Mouse (Mus musculus) layer of hippocampus, adult 9-10 months (tissue): ENCODE measurements around the gene Terf2ip.

Experiments used
- DNase-seq: peaks from one replicate; pipeline ENCODE4 v3.0.0; 2022; ENCODE audit warnings: low spot score

Terf2ip gene

DNA sequence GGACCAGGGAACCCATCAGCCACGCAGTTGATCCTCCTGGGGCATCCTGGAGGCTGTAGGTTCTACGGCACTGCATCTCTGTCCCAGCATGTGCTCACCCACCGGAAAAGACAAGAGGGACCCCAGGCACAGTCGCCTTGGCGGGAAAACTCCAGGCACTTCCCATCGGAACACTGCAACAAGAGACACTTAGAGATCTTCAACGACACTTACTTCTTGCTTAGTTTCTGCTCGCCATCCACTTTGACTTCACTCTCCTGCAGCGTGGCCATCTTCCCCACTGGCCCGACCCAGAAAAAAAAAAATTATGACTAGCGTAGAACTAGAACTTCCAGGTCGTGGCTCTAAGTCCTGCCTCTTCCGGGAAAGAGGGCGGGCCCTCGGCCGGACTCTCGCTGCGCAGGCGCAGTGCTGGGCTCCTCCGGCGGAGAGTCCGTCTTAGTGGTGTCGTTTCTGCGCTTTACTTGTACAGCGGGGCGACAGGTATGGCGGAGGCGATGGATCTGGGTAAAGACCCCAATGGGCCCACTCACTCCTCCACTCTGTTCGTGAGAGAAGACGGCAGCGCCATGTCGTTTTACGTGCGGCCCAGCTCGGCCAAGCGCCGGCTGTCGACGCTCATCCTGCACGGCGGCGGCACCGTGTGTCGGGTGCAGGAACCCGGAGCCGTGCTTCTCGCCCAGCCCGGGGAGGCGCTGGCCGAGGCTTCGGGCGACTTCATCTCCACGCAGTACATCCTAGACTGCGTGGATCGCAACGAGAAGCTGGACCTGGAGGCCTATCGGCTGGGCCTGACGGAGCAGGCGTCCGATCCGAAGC lies at the start of gene Terf2ip, which contains the start of gene Kars:
Gene Terf2ip, plus strand, starts transcription at position 402 of the 819 bp plus-strand sequence.
Gene Kars, minus strand, starts transcription at position 327 of the 819 bp plus-strand sequence.
- peak; percentile 36 for DNase-seq

DNA sequence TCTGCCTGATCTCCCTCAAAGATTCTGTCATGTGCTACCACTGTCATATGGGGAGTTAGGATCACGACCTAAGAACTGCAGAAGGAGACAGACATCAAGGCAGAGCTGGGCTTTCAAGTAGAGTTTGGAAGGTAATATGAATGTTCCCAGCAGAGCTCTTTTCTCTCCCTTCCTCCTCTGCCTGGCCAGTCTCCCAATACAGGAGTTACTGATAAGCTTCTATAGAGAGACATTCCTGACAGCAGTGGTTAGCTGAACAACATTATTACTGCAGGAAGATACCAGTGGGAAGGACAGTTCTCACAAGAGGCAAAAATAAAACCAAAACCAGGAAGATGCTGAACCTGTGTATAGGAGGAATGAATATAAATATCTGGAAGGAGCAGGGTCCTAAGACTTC lies 48.6 kb upstream of the Terf2ip start:
- DNase-seq: no peak

DNA sequence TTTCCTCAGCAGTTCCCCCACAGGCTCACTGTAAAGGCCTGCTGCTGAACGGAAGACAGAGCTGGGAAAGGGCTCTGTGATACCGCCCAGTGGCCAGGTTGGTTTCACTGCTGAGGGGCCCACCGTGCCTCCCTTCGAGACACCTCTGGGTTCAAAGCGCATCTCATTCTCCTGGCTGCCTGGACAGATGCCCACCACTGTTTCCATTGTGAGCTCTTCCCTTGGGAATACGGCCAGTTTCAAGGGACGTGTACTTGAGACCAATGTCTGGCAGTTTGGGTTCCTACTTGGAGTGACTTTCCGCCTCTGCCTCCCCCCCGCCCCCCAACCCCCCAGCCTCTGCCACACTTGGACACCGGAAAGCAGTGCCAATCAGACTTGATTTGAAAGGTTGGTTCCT lies 48.1 kb upstream of the Terf2ip start:
- DNase-seq: no peak

DNA sequence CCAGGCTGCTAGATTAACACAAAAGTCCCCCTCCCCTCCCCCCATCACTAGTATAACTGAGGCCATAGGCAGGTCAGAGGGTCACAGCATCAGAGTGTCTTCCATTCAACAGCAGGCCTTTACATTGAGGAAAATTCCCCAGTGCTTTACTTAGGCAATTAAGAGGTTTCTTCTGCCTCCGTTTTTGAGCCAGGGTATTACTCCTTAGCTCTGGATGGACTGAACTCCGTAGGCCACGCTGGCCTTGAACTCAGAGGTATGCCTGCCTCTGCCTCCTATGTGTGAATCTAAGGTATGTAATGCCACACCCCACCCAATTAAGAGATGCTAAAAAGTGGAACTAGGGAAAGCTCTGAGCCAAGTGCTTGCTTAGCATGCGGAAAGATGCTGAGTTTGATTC lies 47.7 kb upstream of the Terf2ip start:
- no peak for DNase-seq

DNA sequence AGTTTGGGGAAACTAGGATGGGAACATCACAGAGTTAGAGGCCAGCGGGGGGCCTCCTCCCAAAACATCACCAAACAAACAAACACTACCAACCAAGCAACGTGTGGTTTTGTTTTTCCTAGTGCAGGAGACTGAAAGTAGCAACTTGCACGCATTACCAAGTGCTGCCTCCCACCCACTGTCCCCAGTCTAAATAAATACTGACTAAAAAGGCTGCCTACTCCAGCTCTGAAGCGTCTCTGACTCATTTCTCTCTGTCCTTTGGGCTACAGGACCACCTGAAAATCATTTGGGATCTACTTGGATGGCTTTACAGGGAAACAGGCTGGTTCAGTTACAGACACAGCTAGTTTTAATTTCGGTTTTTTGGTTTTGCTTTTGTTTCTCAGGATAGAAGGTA lies 46.8 kb upstream of the Terf2ip start:
- DNase-seq: no peak

DNA sequence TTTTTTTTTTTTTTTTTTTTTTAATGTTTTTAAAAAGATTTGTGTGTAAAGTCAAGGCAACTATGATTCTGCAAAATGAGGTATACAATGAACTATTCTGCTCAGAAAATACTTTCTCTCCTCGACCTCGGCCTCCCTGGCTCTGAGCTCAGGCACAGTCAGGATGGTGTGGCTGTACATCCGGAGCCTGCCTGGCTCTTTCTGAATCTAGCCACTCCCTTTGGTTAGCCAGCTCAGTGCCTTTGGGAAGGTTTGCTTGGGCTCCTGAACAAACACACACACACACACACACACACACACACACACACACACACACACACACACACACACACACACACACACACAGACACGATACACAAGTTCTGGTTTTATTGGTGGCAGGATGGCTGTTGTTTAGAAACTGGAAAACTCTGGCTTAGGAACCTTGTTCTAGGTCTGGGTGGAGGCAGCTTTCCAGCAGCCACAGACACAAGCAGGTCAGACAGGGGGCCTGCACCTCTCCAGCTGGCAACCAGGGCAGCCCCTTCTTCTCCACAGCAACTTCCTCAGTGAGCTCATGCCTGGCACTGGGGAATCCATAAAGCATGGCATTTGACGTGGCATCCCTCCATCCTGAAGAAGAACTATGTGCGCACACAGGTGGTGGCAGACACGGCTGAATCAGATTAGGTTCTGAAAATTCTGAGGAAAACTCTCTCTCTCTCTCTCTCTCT lies 46.2 kb upstream of the Terf2ip start:
- no peak for DNase-seq

DNA sequence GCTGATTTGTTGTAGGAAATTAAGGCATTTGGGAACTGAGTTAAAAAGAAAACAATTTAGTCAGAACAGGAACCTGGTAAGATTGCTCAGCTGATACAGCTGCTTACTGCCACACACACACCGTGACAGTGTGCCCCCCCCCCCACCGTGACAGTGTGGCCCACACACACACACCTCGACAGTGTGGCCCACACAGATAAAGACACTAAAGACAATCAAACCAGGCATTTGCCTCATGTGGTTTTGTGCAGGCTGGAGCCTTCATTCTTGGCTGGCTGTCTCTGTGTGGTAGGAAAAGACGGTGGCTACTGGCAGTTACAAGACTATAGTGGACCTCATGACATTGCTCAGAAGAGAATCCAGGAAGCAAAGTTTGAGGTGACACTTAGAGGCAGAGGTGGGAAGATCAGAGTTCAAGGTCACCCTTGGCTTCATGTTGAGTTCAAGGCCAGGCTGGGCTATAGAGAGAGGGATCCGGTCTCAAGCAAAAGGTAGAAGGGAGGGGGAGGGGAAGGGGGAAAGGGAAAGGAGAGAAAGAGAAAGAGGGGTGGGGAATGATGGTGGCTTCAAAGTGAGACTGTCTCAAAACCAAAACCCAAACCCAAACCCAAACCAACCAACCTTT lies 43.8 kb upstream of the Terf2ip start:
- no peak for DNase-seq

DNA sequence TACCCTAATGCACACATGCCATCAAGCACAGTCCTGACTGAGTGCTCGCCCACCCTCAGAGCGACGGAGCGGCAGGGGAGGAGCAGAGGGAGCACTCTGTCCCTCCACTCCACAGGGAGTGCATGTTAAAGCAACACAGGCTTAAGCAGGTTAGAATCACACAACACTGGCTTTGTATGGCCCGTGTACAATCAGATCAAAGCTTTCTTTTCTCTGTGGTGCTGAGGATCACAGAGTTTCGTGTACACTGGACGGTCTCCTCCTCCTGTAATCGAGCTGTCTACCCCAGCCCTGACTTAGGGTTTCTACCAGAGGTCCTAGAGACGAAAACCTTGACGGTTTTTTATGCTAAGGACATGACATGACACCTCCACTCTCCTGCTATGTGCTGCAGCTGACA lies 42.7 kb upstream of the Terf2ip start:
- no peak for DNase-seq

DNA sequence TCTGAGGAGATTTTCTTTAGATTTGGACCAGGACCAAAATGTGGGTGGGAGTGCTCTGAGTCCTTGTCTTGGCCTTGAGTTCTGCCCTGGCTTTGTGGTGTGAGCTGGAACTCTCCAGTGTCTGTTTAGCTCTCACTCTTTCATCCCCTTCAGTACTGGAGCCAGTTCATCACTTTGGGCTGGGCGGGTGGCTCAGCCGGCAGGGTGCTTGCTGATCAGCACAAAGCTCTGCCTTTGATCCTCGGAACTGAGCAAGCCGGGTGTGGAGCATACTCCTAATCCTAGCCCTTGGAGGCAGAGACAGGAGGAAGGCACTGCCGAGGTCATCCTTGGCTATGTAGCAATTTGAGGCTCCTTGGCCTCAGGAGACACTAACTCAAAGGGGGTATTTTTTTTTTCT lies 42.2 kb upstream of the Terf2ip start:
- no peak for DNase-seq

DNA sequence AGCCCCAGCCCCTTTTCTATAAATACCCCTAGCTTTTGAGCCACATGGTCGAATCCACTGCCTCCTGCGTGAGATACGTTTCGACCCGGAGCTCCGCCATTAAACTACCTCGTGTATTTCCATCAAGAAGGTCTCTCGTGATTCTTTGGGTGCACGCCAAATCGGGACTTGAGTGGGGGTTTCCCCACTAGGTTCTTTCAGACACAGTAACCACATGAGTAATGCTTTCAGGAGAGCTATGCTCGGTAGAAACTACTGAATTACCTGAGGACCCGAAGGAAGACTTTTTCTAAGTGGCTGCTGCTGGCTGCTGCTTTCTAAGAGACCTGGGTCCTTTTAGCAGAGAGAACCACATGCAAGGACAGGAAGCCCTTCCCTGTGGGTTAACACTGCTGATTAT lies 37.1 kb upstream of the Terf2ip start:
- no peak for DNase-seq

DNA sequence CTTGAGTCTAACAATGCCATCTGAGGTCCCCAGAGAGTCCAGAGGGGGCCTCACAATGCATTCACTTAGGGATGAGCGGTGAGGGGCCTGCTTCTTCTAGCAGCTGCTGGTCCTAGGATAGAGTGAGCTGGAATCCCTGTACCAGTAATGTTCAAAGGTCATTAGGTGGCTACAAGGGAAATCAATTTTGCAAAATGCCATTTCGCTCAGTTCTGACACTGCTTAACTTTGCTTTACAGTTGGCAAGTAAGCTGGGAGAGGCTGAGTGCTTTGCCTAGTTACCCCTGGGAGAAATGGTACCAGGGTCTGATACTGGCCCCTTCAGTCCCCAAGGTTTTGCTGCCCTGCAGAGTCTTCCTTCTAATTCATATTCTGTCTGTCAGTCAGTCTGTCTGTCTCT lies 35.5 kb upstream of the Terf2ip start:
- DNase-seq: no peak

DNA sequence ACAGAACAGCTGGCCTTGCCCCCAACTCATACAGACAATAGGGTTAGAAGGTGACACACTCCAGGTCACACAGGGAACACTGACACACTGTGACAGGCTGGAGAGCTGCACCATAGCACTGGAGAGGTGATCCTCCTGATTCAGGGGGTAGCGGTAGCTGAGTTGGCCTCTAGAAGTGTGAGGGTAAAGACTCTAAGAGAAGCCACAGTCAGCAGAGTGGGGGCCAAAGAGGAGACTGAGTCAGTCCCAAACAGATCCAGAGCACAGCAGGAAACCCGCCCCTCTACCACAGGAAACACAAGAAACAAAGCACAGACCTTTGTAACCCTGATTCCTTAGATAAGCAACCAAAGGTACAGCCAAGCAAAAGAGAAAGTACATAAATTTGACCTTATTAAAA lies 34.9 kb upstream of the Terf2ip start:
- DNase-seq: no peak

DNA sequence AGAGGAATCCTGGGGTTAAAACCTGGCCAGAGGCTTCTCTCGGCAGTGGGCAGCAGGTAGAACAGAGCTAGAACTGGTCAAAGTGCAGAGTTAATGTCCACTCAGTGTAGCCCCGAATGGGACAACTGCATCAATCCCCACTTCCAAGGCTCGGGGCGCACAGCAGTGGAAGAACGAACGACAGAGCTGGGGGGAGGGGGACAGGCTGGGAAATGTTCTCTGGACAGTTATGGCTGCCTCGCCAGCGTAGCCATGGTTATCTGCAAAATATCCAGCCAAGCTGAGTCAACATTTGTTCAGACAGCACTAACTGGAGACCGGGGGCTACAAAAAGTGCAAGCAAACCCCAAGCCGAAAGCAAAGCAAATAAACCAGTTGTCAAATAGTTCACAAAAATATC lies 33.1 kb upstream of the Terf2ip start:
- no peak for DNase-seq

DNA sequence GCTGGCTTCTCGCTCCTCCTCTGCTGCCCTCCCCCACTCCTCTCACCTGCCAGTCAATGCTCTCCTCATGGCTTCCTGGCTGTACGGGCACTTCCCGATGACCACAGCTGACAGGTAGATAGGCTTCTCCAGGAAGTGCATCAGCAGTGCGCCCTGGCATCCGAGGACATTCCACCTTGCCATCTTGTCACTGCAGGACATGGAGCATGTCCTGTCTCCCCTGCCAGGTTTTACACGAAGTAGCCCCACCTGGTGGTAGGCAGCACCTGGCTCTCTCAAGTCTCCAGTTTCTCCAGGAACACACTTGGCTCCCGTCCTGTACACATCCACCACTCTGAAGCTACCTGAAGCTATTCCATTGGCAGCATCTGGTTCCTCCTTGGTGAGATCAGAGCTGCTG lies 29.1 kb upstream of the Terf2ip start:
- no peak for DNase-seq

DNA sequence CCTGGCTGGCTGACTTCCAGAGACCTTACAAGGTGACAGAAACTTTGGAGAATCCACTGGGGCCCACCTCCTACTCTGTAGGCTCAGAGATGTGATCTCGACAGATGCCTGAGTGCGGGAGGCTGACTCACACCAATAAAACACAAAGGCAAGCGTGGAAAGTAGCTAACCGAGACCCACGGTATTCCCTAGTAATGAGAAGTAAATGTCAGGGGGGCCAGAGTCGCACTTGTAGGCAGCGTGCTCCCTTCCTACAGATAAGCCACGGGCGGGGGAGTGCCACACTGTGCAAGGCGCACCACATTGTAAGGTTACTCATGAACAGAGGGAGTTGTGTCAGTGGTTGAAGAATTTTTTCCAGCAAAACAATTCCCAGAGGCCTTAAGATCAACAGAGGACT lies 26.7 kb upstream of the Terf2ip start:
- no peak for DNase-seq

DNA sequence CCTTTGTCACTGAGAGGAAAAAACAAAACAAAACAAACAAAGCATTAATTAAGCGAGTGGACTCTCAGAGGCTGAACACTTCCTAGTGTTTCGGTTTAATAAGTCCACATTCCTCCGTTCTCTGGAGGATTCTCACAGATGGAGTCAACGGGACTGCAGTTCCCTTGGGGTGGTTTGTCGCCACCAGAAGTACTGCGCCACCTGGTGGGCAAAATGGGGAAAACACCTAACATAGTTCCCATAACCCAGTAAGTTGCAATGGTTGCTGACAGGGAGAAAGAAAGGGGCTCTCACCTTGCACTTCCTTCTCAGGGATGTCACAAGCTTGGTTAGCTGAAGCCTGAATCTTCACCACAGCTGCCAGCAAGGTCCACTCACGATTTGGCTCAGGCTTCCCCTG lies 21.3 kb upstream of the Terf2ip start:
- DNase-seq: peak; percentile 57

DNA sequence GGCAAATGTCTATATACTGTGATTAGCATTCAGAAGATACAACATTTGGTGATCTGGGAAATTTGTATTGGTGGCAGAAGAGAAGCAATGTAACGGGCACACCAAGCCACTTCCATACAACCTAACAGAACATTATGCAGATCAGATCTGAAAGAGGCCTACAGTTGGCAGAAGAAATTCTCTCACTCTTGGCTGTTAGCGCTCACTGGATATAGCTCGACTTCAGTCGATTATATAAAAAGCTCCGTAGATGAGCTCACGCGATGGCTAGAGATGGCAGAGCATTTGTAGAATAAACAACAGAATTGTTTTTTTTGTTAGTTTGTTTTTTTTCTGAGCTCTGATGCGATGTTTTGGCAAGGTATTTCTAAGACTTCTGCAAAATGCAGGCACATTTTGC lies 19.9 kb upstream of the Terf2ip start:
- DNase-seq: no peak

DNA sequence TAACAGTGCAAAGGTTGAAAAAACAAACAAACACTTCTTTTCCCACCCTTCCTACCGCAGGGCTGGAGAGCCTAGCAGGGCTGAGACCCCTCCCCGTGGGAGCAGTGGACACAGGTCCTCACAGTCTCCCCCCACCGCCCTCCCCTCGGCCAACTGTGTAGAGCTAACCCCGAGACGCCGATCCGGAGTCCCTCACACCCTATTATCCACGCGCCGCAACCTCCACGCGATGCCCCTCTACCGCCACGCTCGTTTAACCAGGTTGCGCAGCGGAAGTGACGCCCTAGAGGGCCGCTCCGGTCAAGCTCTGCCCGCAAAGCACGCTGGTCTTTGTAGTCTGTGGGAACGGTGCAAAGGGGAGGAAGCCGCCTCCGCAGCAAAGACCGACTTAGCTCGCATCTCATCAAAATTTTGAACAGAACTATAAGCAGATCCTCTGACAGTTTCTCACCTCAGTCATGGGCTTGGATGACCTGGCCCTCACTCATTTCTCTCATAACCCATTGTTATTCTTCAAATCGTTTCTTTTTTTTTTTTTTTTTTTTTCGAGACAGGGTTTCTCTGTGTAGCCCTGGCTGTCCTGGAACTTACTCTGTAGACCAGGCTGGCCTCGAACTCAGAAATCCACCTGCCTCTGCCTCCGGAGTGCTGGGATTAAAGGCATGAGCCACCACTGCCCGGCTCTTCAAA lies 19.0 kb upstream of the Terf2ip start, which contains the start of gene Adat1:
Gene Adat1, minus strand, starts transcription at position 290 of the 690 bp plus-strand sequence.
- peak; percentile 55 for DNase-seq

DNA sequence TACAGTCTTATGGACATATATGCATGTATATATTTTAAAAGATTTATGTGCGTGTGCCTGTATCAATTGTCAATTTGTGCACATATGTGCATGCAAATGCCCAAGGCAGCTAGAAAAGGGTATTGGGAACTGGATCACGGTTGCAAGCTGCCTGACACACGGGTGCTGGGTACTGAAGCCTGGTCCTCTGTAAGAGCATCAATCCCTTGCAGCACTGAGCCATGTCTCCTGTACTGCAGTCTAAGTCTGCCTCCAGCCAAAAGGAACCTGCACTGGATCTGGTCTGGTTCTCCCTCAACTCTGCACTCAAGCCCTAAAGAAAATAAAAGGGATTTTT lies 18.5 kb upstream of the Terf2ip start:
- DNase-seq: no peak

DNA sequence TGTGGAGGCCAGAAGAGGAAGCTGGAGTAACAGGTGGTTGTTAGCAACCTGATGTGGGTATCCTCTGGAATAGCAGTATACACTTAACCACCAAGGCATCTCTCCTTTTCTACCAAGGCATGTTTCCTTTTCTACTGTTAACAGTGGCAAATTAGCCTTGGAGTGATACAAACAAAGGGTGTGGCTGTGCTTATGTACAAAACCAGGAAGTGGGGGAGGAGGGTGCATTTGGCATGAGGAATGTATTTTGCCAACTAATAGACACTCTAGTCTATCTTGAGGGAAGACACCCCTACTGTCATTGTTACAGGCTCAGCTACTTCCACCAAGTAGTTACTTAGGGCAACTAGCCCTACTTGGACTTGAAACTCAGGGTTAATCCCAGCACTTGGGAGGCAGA lies 6.4 kb upstream of the Terf2ip start:
- no peak for DNase-seq

DNA sequence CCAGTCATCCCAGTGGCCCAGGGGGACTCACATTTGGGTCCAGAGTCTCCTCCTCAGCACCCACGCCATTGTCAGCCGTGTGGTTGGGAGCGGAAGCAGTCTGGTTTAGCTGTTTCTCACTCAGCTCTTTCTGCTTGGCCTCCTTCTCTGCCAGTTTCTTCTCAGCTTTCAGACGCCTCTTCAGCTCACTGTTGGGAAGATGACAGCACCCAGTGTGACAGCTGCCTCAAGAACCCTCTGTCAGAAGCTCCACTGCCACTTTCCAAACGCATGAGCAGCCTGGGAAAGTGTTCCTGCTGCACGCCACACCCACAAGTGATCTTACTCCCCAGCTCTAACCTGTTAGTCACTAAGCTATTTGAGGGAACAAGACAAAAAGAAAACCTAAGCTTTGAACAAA lies 5.6 kb upstream of the Terf2ip start:
- DNase-seq: no peak

DNA sequence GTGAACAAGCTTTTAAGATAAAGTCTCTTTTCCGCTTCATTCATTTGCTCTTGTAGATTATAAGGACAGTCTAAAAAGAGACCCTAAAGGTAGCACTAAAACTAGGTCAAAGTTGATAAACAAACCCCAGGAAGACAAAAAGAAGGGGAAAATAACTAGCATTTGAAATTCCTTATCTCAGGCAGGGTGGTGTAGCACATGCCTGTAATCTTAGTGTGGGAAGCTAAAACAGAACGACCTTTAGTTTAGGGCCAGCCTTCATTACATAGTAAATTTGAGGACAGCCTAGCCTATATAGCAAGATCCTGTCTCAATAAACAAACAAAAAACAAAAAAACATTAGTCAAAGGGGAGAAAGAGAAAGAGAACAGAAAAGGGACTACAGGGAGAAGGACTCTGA lies 3.5 kb upstream of the Terf2ip start:
- no peak for DNase-seq

DNA sequence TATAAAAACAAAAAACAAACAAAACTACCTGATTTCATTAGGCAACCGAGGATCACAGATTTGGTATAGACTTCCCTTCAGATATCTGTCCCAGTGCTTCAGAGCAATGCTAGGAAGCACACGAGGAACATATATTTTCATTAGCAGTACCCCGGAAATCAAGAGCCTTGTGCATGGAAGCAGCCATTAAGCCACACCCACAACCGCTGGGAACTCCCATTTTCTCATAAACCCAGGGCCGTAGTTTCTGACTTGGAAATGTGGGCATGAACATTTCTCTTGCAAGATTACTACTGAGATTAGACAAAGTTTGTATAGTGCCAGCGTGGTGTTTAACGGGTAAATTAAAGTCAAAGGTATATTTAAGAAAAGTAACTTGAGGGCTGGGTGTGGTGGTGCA lies 1.6 kb upstream of the Terf2ip start:
- DNase-seq: no peak
